Mouse (Mus musculus) spleen, adult 2 months (tissue): ENCODE results near the gene Mmaa.

ENCODE experiments used
- CTCF ChIP-seq: fragments of 200-500 bp; IDR thresholded peaks from 2 replicates; pipeline ENCODE4 v1.5.1; 2011; ENCODE audit warnings: mild to moderate bottlenecking, inconsistent platforms; ENCODE audit not compliant: insufficient read depth, insufficient read length, insufficient replicate concordance; ENCODE audit errors: extremely low read depth
- POLR2A ChIP-seq: fragments of 200-500 bp; IDR thresholded peaks from 2 replicates; pipeline ENCODE4 v1.6.1; 2011; ENCODE audit warnings: low read depth, low read length, inconsistent platforms

- no peak for TF ChIP-seq POLR2A
- TF ChIP-seq CTCF, result no peak
Measured at GRCm38 (mm10) chr8:79323121-79323520, 28.4 kb upstream of the Mmaa start.
